Mouse (Mus musculus) embryonic facial prominence, embryonic 12.5 days (tissue): ENCODE measurements at regions not wholly inside any gene's neighbourhood (a gene's known extent, or its start where the extent isn't known, plus 50 kb on each side); places are given as distances from the start of the nearest gene placed in this dataset.

Experiments used
- ATAC-seq: fragments of 200-750 bp; cut with Nextera tagmentation; 2 replicates; pipeline ENCODE4 v1.8.0; 2017; ENCODE audit not compliant: insufficient number of reproducible peaks, insufficient read depth, low FRiP score, low TSS enrichment
- H3K27ac ChIP-seq: fragments of 300-500 bp; sonication (generic); 2 replicates; pipeline ENCODE4 v1.5.1; 2016; ENCODE audit warnings: mild to moderate bottlenecking
- H3K27me3 ChIP-seq: fragments of 300-500 bp; sonication (generic); 2 replicates; pipeline ENCODE4 v1.6.1; 2016; ENCODE audit warnings: mild to moderate bottlenecking, moderate library complexity
- H3K36me3 ChIP-seq: fragments of 300-500 bp; sonication (generic); 2 replicates; pipeline ENCODE4 v1.6.1; 2016; ENCODE audit warnings: mild to moderate bottlenecking
- H3K4me1 ChIP-seq: fragments of 300-500 bp; sonication (generic); 2 replicates; pipeline ENCODE4 v1.6.1; 2016
- H3K4me2 ChIP-seq: fragments of 300-500 bp; sonication (generic); replicated peaks from 2 replicates; pipeline ENCODE4 v1.6.1; 2016; ENCODE audit warnings: mild to moderate bottlenecking, moderate library complexity
- H3K4me3 ChIP-seq: fragments of 300-500 bp; sonication (generic); 2 replicates; pipeline ENCODE4 v1.5.1; 2016; ENCODE audit warnings: mild to moderate bottlenecking
- H3K9ac ChIP-seq: fragments of 300-500 bp; sonication (generic); 2 replicates; pipeline ENCODE4 v1.6.1; 2016; ENCODE audit warnings: mild to moderate bottlenecking, moderate library complexity
- H3K9me3 ChIP-seq: fragments of 300-500 bp; sonication (generic); 2 replicates; pipeline ENCODE4 v1.6.1; 2016; ENCODE audit warnings: mild to moderate bottlenecking, moderate library complexity
- WGBS: fragments of 180-500 bp; shearing (Covaris S2); methylation state at CpG from one replicate; pipeline ENCODE4 v1.1.7; 2016; 5-methylcytosine and 5-hydroxymethylcytosine counted together

DNA sequence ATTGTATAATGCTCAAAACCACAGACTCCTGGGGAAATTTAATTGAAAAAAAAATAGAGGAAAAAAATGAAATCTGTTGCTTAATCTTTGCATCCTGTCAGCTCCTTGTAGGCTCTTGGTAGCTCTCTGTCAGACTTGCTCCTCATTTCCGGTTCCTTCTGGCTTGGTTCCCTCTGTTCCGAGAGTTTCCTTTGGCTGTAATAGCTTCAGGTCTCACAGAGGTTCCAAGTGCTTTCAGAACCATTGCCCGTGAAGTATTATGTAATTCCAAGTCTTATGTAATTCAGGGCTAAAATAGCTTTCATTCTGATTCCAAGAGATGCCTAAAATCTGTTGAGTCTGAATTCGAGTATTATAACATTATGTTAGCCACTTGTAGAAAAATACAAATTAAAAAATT lies 117.3 kb downstream of the Spry2 start:
- Histone ChIP-seq H3K4me2 (no peak overlapping the region), H3K4me1 (peaks cover 2% of the 10 kb centered on the region; the same call in 1 of the 2 replicates), H3K4me3 (no peak overlapping the region), H3K9me3 (no peaks in the 10 kb centered on the region), H3K27ac (no peak overlapping the region), H3K9ac (no peak overlapping the region), H3K27me3 (no peaks in the 10 kb centered on the region), H3K36me3 (no peaks in the 10 kb centered on the region)
- ATAC-seq = no peak
- 63% methylated on average over 4 of the region's 4 CpGs for WGBS

DNA sequence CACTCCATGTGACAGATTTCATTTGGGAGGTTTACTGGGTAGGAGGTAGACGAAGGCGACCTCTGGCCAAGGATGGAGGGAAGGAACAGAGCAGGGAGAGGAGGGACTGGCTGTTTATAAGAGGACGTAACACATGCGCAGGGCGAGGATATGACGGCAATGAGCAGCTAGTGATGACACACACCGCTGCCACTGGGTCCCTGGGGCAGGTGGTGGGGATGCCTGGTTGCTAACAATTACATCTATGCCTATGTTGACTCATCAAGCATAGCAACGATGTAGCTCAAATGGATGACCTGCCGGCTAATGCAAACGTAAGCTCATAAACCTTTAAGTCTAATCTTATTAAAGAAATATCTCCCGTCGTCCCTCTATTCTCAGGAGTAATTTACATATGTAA lies 122.9 kb downstream of the Spry2 start:
- ATAC-seq = no peak
- H3K9ac ChIP-seq = no peak overlapping the region
- no peak overlapping the region for H3K27ac ChIP-seq
- no peak overlapping the region for H3K4me2 ChIP-seq
- H3K4me1 ChIP-seq = no peaks in the 10 kb centered on the region
- H3K27me3 ChIP-seq = no peaks in the 10 kb centered on the region
- H3K36me3 ChIP-seq = no peaks in the 10 kb centered on the region
- WGBS = 91% methylated on average over 12 of the region's 12 CpGs
- H3K4me3 ChIP-seq = no peak overlapping the region
- H3K9me3 ChIP-seq = no peaks in the 10 kb centered on the region

DNA sequence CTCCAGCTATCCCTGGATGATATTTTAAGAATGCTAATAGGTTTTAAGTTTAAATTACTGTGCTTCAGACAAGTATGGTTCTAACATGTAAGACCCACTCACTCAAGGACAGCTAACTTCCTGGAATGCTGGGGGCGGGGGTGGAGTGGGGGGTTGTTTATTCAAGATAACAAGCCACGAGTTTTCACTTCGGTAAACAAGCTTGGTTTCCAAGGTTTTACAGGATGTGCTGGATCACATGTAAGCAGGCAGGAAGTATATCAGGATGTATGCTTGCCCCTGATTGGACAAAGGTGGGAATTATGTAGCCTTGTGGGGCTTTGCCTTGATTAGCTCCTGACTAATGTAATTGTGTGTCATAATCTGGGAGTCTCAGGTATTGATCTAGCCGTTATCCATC lies 129.5 kb downstream of the Spry2 start:
- WGBS = 55% methylated on average over 4 of the region's 4 CpGs

DNA sequence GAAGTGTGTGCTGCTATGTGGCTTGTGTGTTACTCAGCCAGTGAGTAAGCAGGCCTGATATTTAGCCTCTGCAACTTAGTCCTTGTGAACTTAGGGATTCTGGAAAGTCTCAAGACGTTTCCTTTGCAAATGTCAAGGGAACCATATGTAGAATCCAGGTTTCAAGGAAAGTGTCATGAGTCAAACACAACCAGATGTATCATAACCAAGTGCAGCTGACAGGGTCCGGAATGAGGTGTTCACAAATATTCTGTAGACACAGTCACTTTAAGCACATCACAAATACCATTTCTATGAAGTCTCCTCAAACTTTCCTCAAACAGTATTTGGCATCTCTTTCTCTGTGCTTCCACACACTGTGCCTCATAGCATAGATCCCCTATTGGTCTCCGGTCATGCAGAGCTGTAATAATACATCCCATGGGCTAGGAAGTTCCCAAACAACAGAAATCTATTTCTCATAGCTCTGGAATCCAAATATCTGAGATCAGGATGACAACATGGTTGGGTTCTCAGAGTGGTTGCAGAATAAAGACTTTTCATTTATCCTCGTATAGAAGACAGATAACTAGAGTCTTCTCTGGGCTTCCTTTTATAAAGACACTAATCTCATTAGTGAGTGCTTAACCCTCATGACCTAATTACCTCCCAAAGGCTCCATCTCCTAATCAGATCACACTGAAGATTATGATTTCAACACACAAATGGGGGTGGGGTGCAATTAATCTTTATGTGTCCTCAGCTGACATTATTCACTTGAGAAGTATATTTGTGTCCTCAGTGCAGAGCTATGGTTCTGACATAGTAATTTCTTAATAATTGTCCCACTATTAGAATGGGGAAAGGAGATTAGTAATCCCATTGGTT lies 143.9 kb downstream of the Spry2 start:
- H3K9ac ChIP-seq = no peak overlapping the region
- ATAC-seq = no peak
- H3K36me3 ChIP-seq = no peaks in the 10 kb centered on the region
- no peak overlapping the region for H3K4me3 ChIP-seq
- 36% methylated on average over 4 of the region's 4 CpGs for WGBS
- no peaks in the 10 kb centered on the region for H3K4me1 ChIP-seq
- no peaks in the 10 kb centered on the region for H3K27me3 ChIP-seq
- H3K4me2 ChIP-seq = no peak overlapping the region
- no peak overlapping the region for H3K27ac ChIP-seq
- H3K9me3 ChIP-seq = 0 out of 2 replicates have a peak, but pooled peaks cover 2% of the 10 kb centered on the region

More for the DNA sequence above, 129.5 kb downstream of the Spry2 start:
- Histone ChIP-seq H3K9me3 (no peaks in the 10 kb centered on the region), H3K4me1 (no peaks in the 10 kb centered on the region), H3K27ac (no peak overlapping the region), H3K27me3 (no peaks in the 10 kb centered on the region), H3K9ac (no peak overlapping the region), H3K36me3 (no peaks in the 10 kb centered on the region), H3K4me2 (no peak overlapping the region), H3K4me3 (no peak overlapping the region)
- ATAC-seq = no peak

DNA sequence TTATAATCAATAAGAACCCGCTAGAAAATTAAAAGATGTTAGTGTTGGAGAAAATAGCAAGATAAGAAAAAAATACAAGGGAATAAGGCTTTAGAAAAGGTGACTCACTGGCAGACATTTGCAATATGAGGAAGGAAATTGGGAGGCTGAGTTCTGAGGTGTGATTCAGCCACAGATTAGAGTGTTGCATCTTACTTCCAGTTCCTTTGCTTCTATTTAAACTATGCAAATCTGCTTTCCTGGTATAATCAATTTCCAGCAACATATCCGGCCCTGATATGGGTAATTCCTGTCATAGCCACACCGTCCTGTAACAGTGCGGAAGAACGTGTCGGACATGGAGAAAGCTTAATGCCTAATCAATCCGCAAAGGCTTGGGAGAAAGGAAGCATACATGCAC lies 144.9 kb downstream of the Spry2 start:
- Histone ChIP-seq H3K27me3 (no peaks in the 10 kb centered on the region), H3K27ac (no peak overlapping the region), H3K9ac (no peak overlapping the region), H3K4me1 (no peaks in the 10 kb centered on the region), H3K9me3 (0 out of 2 replicates have a peak, but pooled peaks cover 2% of the 10 kb centered on the region), H3K4me3 (no peak overlapping the region), H3K4me2 (no peak overlapping the region), H3K36me3 (no peaks in the 10 kb centered on the region)
- WGBS = 85% methylated on average over 7 of the region's 7 CpGs
- ATAC-seq = no peak

DNA sequence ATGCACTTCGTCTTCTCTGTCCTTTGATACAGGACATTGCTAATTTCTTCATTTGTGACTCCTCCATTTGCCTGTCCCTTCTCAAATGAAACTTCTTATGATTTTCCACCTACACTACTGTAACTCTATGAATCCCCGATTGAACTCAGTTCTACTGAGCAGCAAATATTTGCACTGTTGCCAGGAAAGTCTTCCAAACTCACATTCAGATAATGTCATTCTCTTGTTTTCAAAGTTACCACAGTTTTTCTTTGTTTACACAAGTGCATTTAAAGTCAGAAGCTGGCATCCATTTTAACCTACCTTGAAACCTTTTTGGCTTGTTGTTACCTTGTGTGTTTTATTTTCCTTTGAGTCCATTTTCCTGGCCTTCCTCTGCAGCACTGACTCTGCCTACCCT lies 152.0 kb downstream of the Spry2 start:
- Histone ChIP-seq H3K4me1 (no peaks in the 10 kb centered on the region), H3K4me2 (no peak overlapping the region), H3K4me3 (no peak overlapping the region), H3K9me3 (no peaks in the 10 kb centered on the region), H3K36me3 (no peaks in the 10 kb centered on the region), H3K9ac (no peak overlapping the region), H3K27me3 (no peaks in the 10 kb centered on the region), H3K27ac (no peak overlapping the region)
- ATAC-seq = no peak
- WGBS = 80% methylated on average over 2 of the region's 2 CpGs

DNA sequence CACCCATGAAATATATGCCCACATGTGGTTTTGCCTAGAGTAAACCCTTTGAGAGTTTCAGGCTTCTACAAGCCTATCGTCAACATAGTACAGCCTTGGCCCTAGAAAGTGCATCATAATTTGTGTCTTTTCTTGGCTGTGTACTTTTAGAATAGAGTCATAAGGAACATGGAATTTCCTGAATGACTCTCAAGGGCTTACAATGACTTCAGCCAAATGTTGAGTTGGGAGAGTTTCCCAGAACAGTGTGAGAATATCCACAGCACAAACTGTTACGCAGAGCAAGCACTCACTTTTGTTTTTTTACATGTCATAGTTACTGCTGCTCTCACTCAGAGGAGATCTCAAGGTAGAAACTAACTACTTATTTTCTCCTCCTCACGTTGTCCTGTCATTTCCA lies 152.5 kb downstream of the Spry2 start:
- no peak overlapping the region for H3K27ac ChIP-seq
- no peak overlapping the region for H3K9ac ChIP-seq
- H3K4me2 ChIP-seq = no peak overlapping the region
- H3K4me1 ChIP-seq = no peaks in the 10 kb centered on the region
- no peaks in the 10 kb centered on the region for H3K27me3 ChIP-seq
- no peak for ATAC-seq
- H3K36me3 ChIP-seq = no peaks in the 10 kb centered on the region
- H3K9me3 ChIP-seq = no peaks in the 10 kb centered on the region
- H3K4me3 ChIP-seq = no peak overlapping the region
- WGBS = 55% methylated on average over 3 of the region's 3 CpGs

DNA sequence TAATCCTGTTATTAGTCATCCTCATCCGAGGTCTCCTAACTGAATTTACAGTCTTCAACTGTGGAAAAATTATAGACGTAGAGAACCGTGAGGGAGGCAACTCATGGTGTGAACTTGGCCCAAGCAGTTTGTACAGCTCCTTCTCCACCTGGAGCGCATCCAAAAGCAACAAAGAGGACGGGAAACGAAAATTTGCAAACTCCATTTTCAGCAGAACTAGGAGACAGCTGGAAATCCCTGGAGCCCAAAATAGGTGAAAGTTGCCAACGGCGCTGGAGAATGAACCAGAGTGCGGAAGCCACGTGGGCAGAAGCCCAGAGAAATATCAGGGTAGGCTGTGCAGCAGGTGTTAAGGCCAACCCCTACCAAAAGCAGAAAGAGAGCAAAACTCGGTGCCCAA lies 155.7 kb downstream of the Spry2 start:
- no peaks in the 10 kb centered on the region for H3K36me3 ChIP-seq
- H3K4me1 ChIP-seq = no peaks in the 10 kb centered on the region
- H3K27me3 ChIP-seq = no peaks in the 10 kb centered on the region
- H3K27ac ChIP-seq = no peak overlapping the region
- no peaks in the 10 kb centered on the region for H3K9me3 ChIP-seq
- no peak for ATAC-seq
- no peak overlapping the region for H3K9ac ChIP-seq
- WGBS = 77% methylated on average over 11 of the region's 11 CpGs
- no peak overlapping the region for H3K4me2 ChIP-seq
- no peak overlapping the region for H3K4me3 ChIP-seq

DNA sequence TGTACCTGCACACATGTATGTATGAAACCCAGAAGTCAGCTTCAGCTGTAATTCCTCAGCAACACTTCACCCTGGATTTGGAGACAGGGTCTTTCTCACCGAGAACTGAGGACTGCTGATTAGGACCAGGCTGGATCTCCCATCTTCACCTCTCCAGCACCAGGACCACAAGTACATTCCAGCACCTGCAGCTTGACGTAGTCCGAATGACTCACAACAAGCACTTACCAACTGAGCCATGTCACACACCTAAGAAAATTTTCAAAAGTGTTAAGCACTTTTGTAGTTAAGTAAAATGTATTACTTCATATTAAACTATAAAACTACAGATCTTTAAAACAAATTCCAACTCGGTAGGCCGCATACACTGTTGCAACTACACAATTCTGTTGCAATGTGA lies 158.1 kb downstream of the Spry2 start:
- H3K9me3 ChIP-seq = no peaks in the 10 kb centered on the region
- WGBS = 82% methylated on average over 5 of the region's 5 CpGs
- H3K36me3 ChIP-seq = no peaks in the 10 kb centered on the region
- no peaks in the 10 kb centered on the region for H3K27me3 ChIP-seq
- H3K4me3 ChIP-seq = no peak overlapping the region
- no peak for ATAC-seq
- H3K9ac ChIP-seq = no peak overlapping the region
- no peak overlapping the region for H3K27ac ChIP-seq
- peaks cover 2% of the 10 kb centered on the region for H3K4me1 ChIP-seq
- H3K4me2 ChIP-seq = no peak overlapping the region

DNA sequence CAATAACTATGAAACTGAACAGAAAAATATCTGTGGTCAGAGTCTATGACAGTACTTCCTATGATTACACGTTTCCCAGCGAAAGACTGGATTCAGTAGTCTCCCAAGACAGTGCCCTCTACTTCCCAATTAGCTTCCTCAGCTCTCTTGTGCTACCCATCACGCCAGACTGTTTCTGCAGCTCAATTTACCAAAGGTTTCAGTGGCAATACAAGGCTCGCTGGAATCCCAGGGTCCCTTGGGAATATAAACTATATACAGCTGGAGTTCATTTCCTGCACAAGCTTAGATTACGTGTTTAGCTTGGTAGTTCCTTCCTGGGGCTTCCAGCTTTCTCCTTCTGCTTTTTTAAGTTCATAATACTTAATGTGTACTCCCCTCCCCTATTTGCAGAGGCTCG lies 160.3 kb downstream of the Spry2 start:
- Histone ChIP-seq H3K4me3 (no peak overlapping the region), H3K4me1 (peaks cover 22% of the 10 kb centered on the region), H3K9ac (no peak overlapping the region), H3K36me3 (no peaks in the 10 kb centered on the region), H3K27ac (no peak overlapping the region), H3K27me3 (no peaks in the 10 kb centered on the region), H3K4me2 (peak overlapping the region; percentile 18), H3K9me3 (no peaks in the 10 kb centered on the region)
- WGBS = 11% methylated on average over 6 of the region's 6 CpGs
- ATAC-seq = 0 out of 2 replicates have a peak, but pooled peaks have one; percentile 53

DNA sequence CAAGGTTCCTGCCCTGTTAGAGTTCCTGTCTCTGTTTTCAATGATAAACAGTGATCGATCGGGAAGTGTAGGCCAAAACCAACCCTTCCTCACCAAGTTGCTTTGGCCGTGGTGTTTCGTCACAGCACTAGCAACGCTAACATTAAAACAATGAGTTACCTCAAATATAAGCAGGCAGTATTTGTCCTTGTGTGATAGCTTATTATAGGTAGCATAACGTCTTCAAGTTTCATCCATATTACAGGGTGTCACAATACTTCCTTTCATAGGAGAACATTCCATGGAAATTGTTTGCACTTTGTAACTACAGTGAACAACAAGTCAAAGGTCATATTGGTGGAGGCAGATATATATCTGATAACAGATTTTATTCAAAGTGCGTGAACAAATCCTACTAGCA lies 162.3 kb downstream of the Spry2 start:
- H3K27ac ChIP-seq = no peak overlapping the region
- H3K4me2 ChIP-seq = no peak overlapping the region
- peaks cover 30% of the 10 kb centered on the region for H3K4me1 ChIP-seq
- no peaks in the 10 kb centered on the region for H3K27me3 ChIP-seq
- H3K9me3 ChIP-seq = no peaks in the 10 kb centered on the region
- no peak overlapping the region for H3K9ac ChIP-seq
- no peak overlapping the region for H3K4me3 ChIP-seq
- H3K36me3 ChIP-seq = no peaks in the 10 kb centered on the region
- ATAC-seq = no peak
- 78% methylated on average over 7 of the region's 7 CpGs for WGBS

DNA sequence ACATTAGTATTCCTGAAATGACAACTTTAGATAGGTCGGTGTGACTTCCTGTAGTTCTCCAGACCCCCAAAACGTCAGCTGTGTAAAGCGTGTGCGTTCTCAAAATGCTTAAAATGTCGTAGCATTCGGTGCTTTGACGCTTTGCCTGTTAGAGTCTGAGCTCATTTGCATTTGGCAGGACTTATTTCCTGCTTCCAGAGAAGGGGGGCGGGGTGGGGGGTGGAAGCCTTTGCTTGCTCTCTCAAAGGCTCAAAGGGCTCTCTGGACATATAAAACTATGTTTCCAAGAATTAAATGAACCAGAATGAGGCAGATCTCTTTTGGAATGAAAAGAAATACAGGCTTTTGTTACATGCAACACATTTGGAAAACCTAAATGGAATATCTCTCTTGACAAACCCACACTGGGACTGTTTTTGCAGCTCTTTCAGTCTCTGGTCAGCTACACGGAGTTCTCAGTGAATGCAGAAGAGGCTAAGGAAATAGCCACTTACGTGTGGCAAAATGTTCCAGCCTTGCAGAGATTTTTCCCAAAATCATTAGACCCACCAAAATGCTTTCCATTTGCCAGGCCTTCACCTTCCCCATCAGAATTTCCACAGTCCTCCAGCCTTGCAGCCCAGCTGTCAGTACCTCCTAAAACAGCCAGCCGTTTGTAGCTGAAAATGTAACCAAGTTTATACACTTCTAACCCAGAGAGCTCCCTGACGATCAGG lies 163.4 kb downstream of the Spry2 start:
- Histone ChIP-seq H3K9me3 (no peaks in the 10 kb centered on the region), H3K36me3 (no peaks in the 10 kb centered on the region), H3K9ac (no peak overlapping the region), H3K27me3 (no peaks in the 10 kb centered on the region), H3K27ac (peak overlapping the region; percentile 83), H3K4me3 (peak overlapping the region; percentile 34), H3K4me2 (peak overlapping the region; percentile 63), H3K4me1 (peaks cover 30% of the 10 kb centered on the region)
- ATAC-seq = no peak
- 2% methylated on average over 12 of the region's 12 CpGs for WGBS
